Comparison of ENCODE assay signal across 8 mouse cellular contexts in genomic region chr6:53958321-53958720, GRCm38 (mm10). TPM values are rescaled to one million over a fixed set of nuclear protein-coding genes. Genes with fewer than 3 reads are reported as not detected.
DNase-seq lines count a peak whose midpoint lies in the region; ATAC-seq and TF ChIP-seq lines count a peak whose summit lies in the region.

No protein-coding gene starts in this region.

- H3K36me3 ChIP-seq in MEL (ENCODE audit: control insufficient read depth in 1 of 2, insufficient read depth in 2 of 2, low read length in 2 of 2), result no peaks in the 10 kb centered on the region
- no peaks in the 10 kb centered on the region for H3K36me3 ChIP-seq in lung, embryonic 16.5 days (ENCODE audit: control insufficient read depth, insufficient read depth, low read length)

- TF ChIP-seq EP300 in MEL (IDR thresholded peaks at IDR 0.05; ENCODE audit: low read depth in 1 of 2, low read length in 2 of 2), result no peak

- WGBS in lung, embryonic 16.5 days, result 11% methylated on average over 7 of the region's 7 CpGs

- peak; percentile 42 to 51 (median 48) for TF ChIP-seq CTCF in MEL (IDR thresholded peaks at IDR 0.05 in 2 of 3, conservative IDR thresholded peaks at IDR 0.05 in 1 of 3; ENCODE audit: control insufficient read depth in 1 of 3, insufficient read depth in 1 of 3, low read depth in 2 of 3, low read length in 3 of 3, poor library complexity in 1 of 3, severe bottlenecking in 1 of 3)

- no peaks in the 10 kb centered on the region for H3K9me3 ChIP-seq in MEL (replicated peaks; ENCODE audit: insufficient read depth, low read length)
- no peaks in the 10 kb centered on the region for H3K9me3 ChIP-seq in lung, embryonic 16.5 days (ENCODE audit: control insufficient read depth, low read length)

- no peaks in the 10 kb centered on the region for H3K79me2 ChIP-seq in MEL (ENCODE audit: control insufficient read depth, insufficient read depth, low read length, poor library complexity)

- TF ChIP-seq POLR2A in MEL (IDR thresholded peaks at IDR 0.05; ENCODE audit: control insufficient read depth in 1 of 2, insufficient read depth in 1 of 2, low read depth in 1 of 2, low read length in 2 of 2, poor library complexity in 1 of 2), result no peak

- DNase-seq in MEL (ENCODE audit: low read depth, low spot score), result peak; percentile 17
- peak; percentile 82 to 84 for DNase-seq in cerebellum, adult 18-20 months
- DNase-seq in forelimb bud, embryonic 11.5 days (ENCODE audit: low read depth, low spot score), result peak; percentile 90
- DNase-seq in heart, postnatal 4 days, result peak; percentile 87
- peak; percentile 45 for DNase-seq in layer of hippocampus, adult 9-10 months (ENCODE audit: low spot score)
- DNase-seq in retina, postnatal 1 day, result peak; percentile 92
- peak; percentile 61 for DNase-seq in urinary bladder, adult 2 months (ENCODE audit: low spot score)

- TF ChIP-seq RAD21 in MEL (IDR thresholded peaks at IDR 0.05; ENCODE audit: low read depth, low read length), result no peak; the same call in none of the 2 replicates

- H3K4me2 ChIP-seq in lung, embryonic 16.5 days (ENCODE audit: low read depth, low read length), result peak overlapping the region; percentile 47

- ATAC-seq in lung, embryonic 16.5 days (ENCODE audit: low read depth), result peak; percentile 69

- H3K4me3 ChIP-seq in MEL (ENCODE audit: control insufficient read depth in 1 of 2, insufficient read depth in 1 of 2, low read depth in 2 of 2, low read length in 2 of 2), result no peak overlapping the region
- H3K4me3 ChIP-seq in lung, embryonic 16.5 days (ENCODE audit: low read length), result 0 out of 2 replicates have a peak overlapping the region, but pooled peaks have one; percentile 8

- H3K27ac ChIP-seq in MEL (ENCODE audit: control insufficient read depth, low read depth, low read length), result no peak overlapping the region
- no peak overlapping the region for H3K27ac ChIP-seq in lung, embryonic 16.5 days (ENCODE audit: low read length)

- no peak overlapping the region for H3K9ac ChIP-seq in MEL (ENCODE audit: control insufficient read depth, low read depth, low read length, poor library complexity, severe bottlenecking)
- H3K9ac ChIP-seq in lung, embryonic 16.5 days (ENCODE audit: low read length), result 0 out of 2 replicates have a peak overlapping the region, but pooled peaks have one; percentile 5

- H3K27me3 ChIP-seq in MEL (ENCODE audit: control insufficient read depth in 1 of 2, insufficient read depth in 2 of 2, low read length in 2 of 2), result no peaks in the 10 kb centered on the region
- no peaks in the 10 kb centered on the region for H3K27me3 ChIP-seq in lung, embryonic 16.5 days (ENCODE audit: control insufficient read depth, insufficient read depth, low read depth, low read length)

- H3K4me1 ChIP-seq in MEL (ENCODE audit: control insufficient read depth in 1 of 2, insufficient read depth in 2 of 2, low read length in 2 of 2), result no peaks in the 10 kb centered on the region
- peaks cover 10% of the 10 kb centered on the region; the same call in 1 of the 2 replicates for H3K4me1 ChIP-seq in lung, embryonic 16.5 days (replicated peaks; ENCODE audit: control insufficient read depth, insufficient read depth, low read length)

TF ChIP-seq in MEL, 35 proteins besides CTCF, POLR2A, EP300 and RAD21:
- TF ChIP-seq TAL1 (IDR thresholded peaks at IDR 0.05; ENCODE audit: low read length) (no peak), SMC3 (IDR thresholded peaks at IDR 0.05; ENCODE audit: low read depth, low read length) (peak; percentile 27), MYC (IDR thresholded peaks at IDR 0.05; ENCODE audit: low read depth, low read length) (no peak)

RNA-seq across cellular contexts. Expression of gene Cpvl, which starts 20.1 kb away (rescaled TPM):
- total RNA-seq in MEL (2012; rRNA removed), result not detected in 2 replicates
- not detected for polyA plus RNA-seq in MEL (2012; ENCODE audit: insufficient read depth in 1 of 2, insufficient read length in 2 of 2, low read depth in 1 of 2, low replicate concordance in 2 of 2, missing spikeins in 1 of 2)
- total RNA-seq in heart, postnatal 4 days (2021), result not detected
- 0.10 TPM in 1 of 2 replicates, not detected in the other for polyA plus RNA-seq in lung, embryonic 16.5 days (2015; fragmentation: Nextera tagmentation; extraction: Ambion mirVana)
- not detected in 2 replicates for polyA plus RNA-seq in urinary bladder, adult 2 months (2012; rRNA removed)

Comparison
In these comparisons a context has a peak if more than half of its experiments do, and no peak if none do; other contexts are left out.
1. DNase-seq: peak in every context shown above with its lines; median percentile 92 in retina, postnatal 1 day; 90 in forelimb bud, embryonic 11.5 days; 87 in heart, postnatal 4 days; 83 in cerebellum, adult 18-20 months; 61 in urinary bladder, adult 2 months; 45 in layer of hippocampus, adult 9-10 months; 17 in MEL.